Mouse (Mus musculus): ENCODE measurements around the gene Nckipsd.

- no peak for TF ChIP-seq POLR2A (IDR thresholded peaks at IDR 0.05; ENCODE audit: borderline replicate concordance, extremely low read depth, low read depth, low read length)
- no peak for TF ChIP-seq CTCF (IDR thresholded peaks at IDR 0.05; ENCODE audit: insufficient read depth, low read length)
Measured at GRCm38 (mm10) chr9:108777276-108777675, 30.9 kb upstream of the Nckipsd start.

Data from lung, adult 2 months (tissue).